26 mouse cellular contexts compared by ENCODE assay signal in genomic region chr5:50743030-50743429, GRCm38 (mm10).
"Had no signal": no experiment of that assay in that cellular context is flagged by ENCODE, and none has a peak within 500 bp of the region (broad histone marks: within the 10 kb centered on the region; RNA-seq: fewer than 3 reads in every experiment).

No protein-coding gene starts in this region.

- ATAC-seq: hindbrain, embryonic 16.5 days; inflammation-experienced regulatory T-cells, adult 6 months; intestine, embryonic 15.5 days; intestine, postnatal 0 days had no signal

- H3K9ac ChIP-seq: heart, embryonic 12.5 days; hindbrain, embryonic 12.5 days; hindbrain, embryonic 14.5 days; intestine, embryonic 15.5 days; kidney, embryonic 15.5 days; liver, embryonic 14.5 days had no signal

- H3K27me3 ChIP-seq: heart, embryonic 12.5 days; hindbrain, embryonic 12.5 days; intestine, embryonic 15.5 days; kidney, embryonic 15.5 days had no signal

- H3K4me3 ChIP-seq: gastrocnemius, adult 2 months; heart, adult 2 months; heart, embryonic 12.5 days; hindbrain, embryonic 10.5 days; hindbrain, embryonic 12.5 days; intestine, embryonic 15.5 days; kidney, embryonic 15.5 days had no signal

- H3K4me1 ChIP-seq: heart, embryonic 12.5 days; hindbrain, embryonic 10.5 days; hindbrain, embryonic 12.5 days; intestine, embryonic 15.5 days; kidney, embryonic 15.5 days had no signal

- H3K4me2 ChIP-seq: heart, embryonic 12.5 days; hindbrain, embryonic 12.5 days; hindbrain, embryonic 14.5 days; intestine, embryonic 15.5 days; kidney, embryonic 15.5 days; liver, embryonic 11.5 days had no signal

- DNase-seq: gastrocnemius, adult 2 months; gastrocnemius, postnatal 14 days; gastrocnemius, postnatal 36 days; heart, adult 11 months; heart, adult 2 months; heart, postnatal 10 days; heart, postnatal 4 days; kidney, adult 18-20 months; kidney, adult 9 months; kidney, postnatal 14 days; kidney, postnatal 36 days; layer of hippocampus, adult 9-11 months; layer of hippocampus, postnatal 36 days; liver had no signal

- H3K36me3 ChIP-seq: heart, embryonic 12.5 days; hindbrain, embryonic 10.5 days; hindbrain, embryonic 12.5 days; intestine, embryonic 15.5 days; kidney, embryonic 15.5 days had no signal

- H3K9me3 ChIP-seq: heart, embryonic 12.5 days; hindbrain, embryonic 10.5 days; hindbrain, embryonic 12.5 days; intestine, embryonic 15.5 days; kidney, embryonic 15.5 days had no signal

- H3K27ac ChIP-seq: gastrocnemius, adult 2 months; heart, adult 2 months; hindbrain, embryonic 10.5 days; hindbrain, embryonic 12.5 days; hindbrain, embryonic 14.5 days; intestine, embryonic 15.5 days; kidney, embryonic 15.5 days; kidney, postnatal 0 days; liver, embryonic 14.5 days had no signal
